Mouse (Mus musculus) liver, embryonic 12.5 days (tissue): Measurements from ENCODE around the gene Kpna7. TPM values are rescaled to one million over a fixed set of nuclear protein-coding genes. Genes with fewer than 3 reads are reported as not detected.
"Not testable (repeated sequence)": the region's sequence is repeated elsewhere in the genome, so short reads cannot be mapped to it uniquely, and the experiment has no call there.

Experiments used
- ATAC-seq: fragments of 200-750 bp; cut with Nextera tagmentation; 2 replicates; pipeline ENCODE4 v1.8.0; 2017; ENCODE audit warnings: moderate number of reproducible peaks, mild to moderate bottlenecking, moderate library complexity
- H3K27ac ChIP-seq: fragments of 300-500 bp; sonication (generic); 2 replicates; pipeline ENCODE4 v1.5.1; 2016; ENCODE audit warnings: mild to moderate bottlenecking
- H3K27me3 ChIP-seq: fragments of 300-500 bp; sonication (generic); replicated peaks from 2 replicates; pipeline ENCODE4 v1.6.1; 2016; ENCODE audit warnings: mild to moderate bottlenecking, moderate library complexity
- H3K36me3 ChIP-seq: fragments of 300-500 bp; sonication (generic); 2 replicates; pipeline ENCODE4 v1.6.1; 2016; ENCODE audit warnings: mild to moderate bottlenecking, moderate library complexity
- H3K4me1 ChIP-seq: fragments of 300-500 bp; sonication (generic); 2 replicates; pipeline ENCODE4 v1.6.1; 2016
- H3K4me2 ChIP-seq: fragments of 300-500 bp; sonication (generic); 2 replicates; pipeline ENCODE4 v1.6.1; 2016; ENCODE audit warnings: mild to moderate bottlenecking, moderate library complexity
- H3K4me3 ChIP-seq: fragments of 300-500 bp; sonication (generic); 2 replicates; pipeline ENCODE4 v1.5.1; 2016; ENCODE audit warnings: mild to moderate bottlenecking, moderate library complexity
- H3K9ac ChIP-seq: fragments of 300-500 bp; sonication (generic); 2 replicates; pipeline ENCODE4 v1.6.1; 2016; ENCODE audit warnings: mild to moderate bottlenecking, moderate library complexity
- H3K9me3 ChIP-seq: fragments of 300-500 bp; sonication (generic); replicated peaks from 2 replicates; pipeline ENCODE4 v1.6.1; 2016; ENCODE audit warnings: mild to moderate bottlenecking, moderate library complexity
- WGBS: fragments of 180-500 bp; shearing (Covaris S2); methylation state at CpG from one replicate; pipeline ENCODE4 v1.1.7; 2016; ENCODE audit not compliant: insufficient replicate concordance; 5-methylcytosine and 5-hydroxymethylcytosine counted together
- polyA plus RNA-seq: library from polyadenylated mRNA; unstranded; fragments of >200 nt; fragmentation: Nextera tagmentation; extraction: Ambion mirVana; gene quantifications from 2 replicates; pipeline ENCODE4 v1.2.1, GENCODE M21; 2016

Kpna7 gene
- polyA plus RNA-seq, 1 experiment from 2014 or later = 0.05 TPM

- 40% methylated on average over 10 of the region's 10 CpGs for WGBS
- H3K27ac ChIP-seq = peak overlapping the region; percentile 72; the same call in 1 of the 2 replicates
- peak overlapping the region; percentile 19; the same call in 1 of the 2 replicates for H3K4me3 ChIP-seq
- peaks cover 8% of the 10 kb centered on the region for H3K9me3 ChIP-seq
- no peak for ATAC-seq
- peak overlapping the region; percentile 34 for H3K4me2 ChIP-seq
- no peaks in the 10 kb centered on the region for H3K27me3 ChIP-seq
- peaks cover 50% of the 10 kb centered on the region for H3K4me1 ChIP-seq
- H3K9ac ChIP-seq = no peak overlapping the region
- H3K36me3 ChIP-seq = peaks cover 30% of the 10 kb centered on the region
Observed at GRCm38 (mm10) chr5:145116916-145117315, 33.1 kb upstream of the Kpna7 start.

DNA sequence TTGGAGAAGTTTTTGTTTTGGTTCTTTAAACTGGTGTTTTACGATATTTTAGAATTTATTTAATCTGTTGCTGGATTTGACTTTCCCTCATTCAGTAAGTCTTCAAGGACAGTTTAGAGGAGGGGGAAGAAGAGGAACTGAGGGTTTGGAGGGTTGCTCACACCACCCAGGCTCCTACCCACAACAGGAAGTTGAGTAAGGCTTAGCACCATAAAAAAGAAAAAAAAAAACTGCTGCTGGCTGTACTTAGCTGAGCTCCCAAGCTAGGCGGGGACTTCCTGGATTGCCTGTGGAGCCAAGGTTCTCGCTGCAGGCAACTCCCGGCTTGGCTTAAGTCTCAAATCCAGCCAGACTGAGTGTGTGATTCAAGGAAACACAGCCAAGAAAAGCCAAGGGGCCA is 32.5 kb upstream of the Kpna7 start:
- Histone ChIP-seq H3K4me3 (peak overlapping the region; percentile 19; the same call in 1 of the 2 replicates), H3K27me3 (no peaks in the 10 kb centered on the region), H3K27ac (peak overlapping the region; percentile 72), H3K36me3 (peaks cover 26% of the 10 kb centered on the region), H3K9me3 (peaks cover 8% of the 10 kb centered on the region), H3K9ac (no peak overlapping the region), H3K4me2 (peak overlapping the region; percentile 97), H3K4me1 (peaks cover 50% of the 10 kb centered on the region)
- ATAC-seq = no peak
- WGBS = 20% methylated on average over 4 of the region's 4 CpGs

GRCm38 (mm10) chr5:145115736-145116135 is 31.9 kb upstream of the Kpna7 start:
- H3K27me3 ChIP-seq = no peaks in the 10 kb centered on the region
- peaks cover 8% of the 10 kb centered on the region for H3K9me3 ChIP-seq
- peak overlapping the region; percentile 72 for H3K27ac ChIP-seq
- WGBS = 78% methylated on average over 5 of the region's 5 CpGs
- no peak overlapping the region for H3K9ac ChIP-seq
- peaks cover 27% of the 10 kb centered on the region for H3K36me3 ChIP-seq
- H3K4me1 ChIP-seq = peaks cover 48% of the 10 kb centered on the region
- no peak for ATAC-seq
- H3K4me2 ChIP-seq = peak overlapping the region; percentile 97
- H3K4me3 ChIP-seq = peak overlapping the region; percentile 72

DNA sequence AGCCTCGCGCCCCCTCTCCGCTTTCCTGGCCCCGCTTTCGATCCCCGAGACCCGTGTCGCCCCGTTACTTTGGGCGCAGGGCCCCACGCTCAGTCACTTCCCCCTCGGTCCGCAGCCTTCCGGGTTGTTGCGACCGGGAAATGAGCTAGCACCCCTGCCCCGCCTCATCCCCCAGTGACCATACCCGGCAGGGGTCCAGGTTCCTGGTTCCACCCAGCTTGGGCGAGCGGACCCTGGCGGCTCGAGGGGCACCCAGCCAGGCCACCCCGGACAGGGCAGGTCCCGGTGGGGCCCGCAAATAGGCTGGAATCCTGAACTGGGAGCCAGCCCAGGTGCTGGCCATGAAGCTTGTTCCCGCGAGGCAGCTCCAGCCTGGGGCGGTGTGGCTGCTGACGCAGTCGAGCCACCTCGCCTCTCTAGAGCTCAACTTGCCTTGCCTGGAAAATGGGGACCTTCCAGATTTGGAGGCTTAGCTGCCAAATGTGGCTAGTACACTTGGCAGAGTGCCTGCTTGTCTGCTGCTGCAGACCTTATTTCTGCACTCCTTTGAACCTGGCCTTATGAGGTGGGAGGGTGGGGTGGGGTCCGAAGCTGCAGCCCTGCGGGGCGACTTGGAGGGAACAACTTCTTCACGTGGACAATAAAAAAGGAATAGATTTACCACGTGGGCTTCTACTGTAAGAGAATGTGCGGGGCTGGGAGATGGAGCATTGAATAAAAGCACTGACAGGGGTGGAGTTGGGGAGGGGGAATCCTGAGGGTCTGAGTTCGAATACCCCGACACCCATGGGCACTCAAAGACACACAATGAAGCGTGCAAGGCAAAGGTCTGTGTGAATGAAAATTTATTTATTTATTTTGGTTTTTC is 31.0 kb upstream of the Kpna7 start:
- peak overlapping the region; percentile 50 for H3K27ac ChIP-seq
- H3K9ac ChIP-seq = peak overlapping the region; percentile 73
- H3K9me3 ChIP-seq = peaks cover 8% of the 10 kb centered on the region
- H3K4me1 ChIP-seq = peaks cover 52% of the 10 kb centered on the region
- 6% methylated on average over 32 of the region's 40 CpGs for WGBS
- peak; percentile 50 for ATAC-seq
- peak overlapping the region; percentile 72 for H3K4me3 ChIP-seq
- no peaks in the 10 kb centered on the region for H3K27me3 ChIP-seq
- peaks cover 36% of the 10 kb centered on the region for H3K36me3 ChIP-seq
- peak overlapping the region; percentile 97 for H3K4me2 ChIP-seq

DNA sequence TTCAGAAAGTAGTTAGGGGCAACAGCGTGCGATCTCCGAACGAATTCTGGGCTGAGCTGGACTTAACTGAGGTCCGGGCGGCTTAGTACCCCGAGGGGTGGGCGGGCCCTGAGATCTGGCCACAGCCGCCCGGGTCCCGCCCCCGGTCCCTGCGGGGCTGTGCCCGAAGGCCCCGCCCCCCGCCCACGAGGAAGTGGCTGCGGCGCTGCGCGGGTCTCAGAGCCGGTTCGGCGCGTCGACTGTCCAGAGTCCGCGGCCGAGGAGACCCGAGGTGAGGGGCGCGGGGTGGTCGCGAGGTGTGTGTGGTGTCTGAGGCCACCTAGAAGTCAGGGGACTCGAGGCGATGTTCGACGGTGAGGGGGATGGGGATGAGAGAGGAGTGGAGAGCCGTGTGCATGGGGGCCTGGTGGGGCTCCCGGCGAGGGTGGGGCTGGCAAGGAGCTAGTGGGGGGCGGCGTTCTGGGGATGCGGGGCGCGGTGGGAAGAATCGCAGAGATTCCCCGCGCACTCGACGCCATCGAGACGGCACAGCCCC is 30.3 kb upstream of the Kpna7 start, which contains the start of gene Arpc1b:
Gene Arpc1b (plus strand): TSS at position 145 of the 535 bp plus-strand sequence.
- peaks cover 2% of the 10 kb centered on the region for H3K9me3 ChIP-seq
- H3K9ac ChIP-seq = peak within 1 kb of the TSS; percentile 73
- peak; percentile 71 for ATAC-seq
- WGBS = under 1% methylated on average over 41 of the region's 53 CpGs
- H3K27me3 ChIP-seq = no peaks in the 10 kb centered on the region
- H3K36me3 ChIP-seq = peaks cover 37% of the 10 kb centered on the region
- peaks cover 60% of the 10 kb centered on the region for H3K4me1 ChIP-seq
- H3K27ac ChIP-seq = peak within 1 kb of the TSS; percentile 50
- peak within 1 kb of the TSS; percentile 97 for H3K4me2 ChIP-seq
- peak within 1 kb of the TSS; percentile 72 for H3K4me3 ChIP-seq

- Histone ChIP-seq H3K9ac (no peak overlapping the region), H3K4me1 (peaks cover 63% of the 10 kb centered on the region), H3K4me3 (peak overlapping the region; percentile 72), H3K9me3 (no peaks in the 10 kb centered on the region), H3K4me2 (peak overlapping the region; percentile 97), H3K27ac (no peak overlapping the region), H3K27me3 (no peaks in the 10 kb centered on the region), H3K36me3 (peaks cover 37% of the 10 kb centered on the region)
- no peak for ATAC-seq
- 27% methylated on average over 2 of the region's 2 CpGs for WGBS
Observed at GRCm38 (mm10) chr5:145113416-145113815, 29.6 kb upstream of the Kpna7 start.

DNA sequence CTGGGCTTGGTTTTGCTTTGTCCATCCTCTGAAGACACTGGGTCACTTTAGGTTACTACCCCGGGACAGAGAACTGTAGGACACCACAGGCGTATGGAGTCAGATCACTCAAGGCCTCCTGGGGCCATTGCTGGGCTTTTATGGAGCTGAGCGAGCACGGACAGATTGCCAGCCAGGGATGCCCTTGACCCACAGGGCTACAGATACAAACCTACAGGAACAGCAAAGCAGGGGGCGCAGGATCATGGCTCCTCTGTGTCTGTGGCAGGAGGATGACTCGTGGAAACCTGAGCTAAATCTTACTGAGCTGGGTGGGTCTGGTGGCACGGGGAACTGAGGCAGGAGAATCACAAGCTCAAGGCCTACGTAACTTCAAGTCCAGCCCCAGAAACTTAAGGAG is 28.7 kb upstream of the Kpna7 start:
- Histone ChIP-seq H3K4me1 (peaks cover 58% of the 10 kb centered on the region), H3K4me3 (no peak overlapping the region), H3K36me3 (peaks cover 40% of the 10 kb centered on the region), H3K9ac (no peak overlapping the region), H3K4me2 (no peak overlapping the region), H3K9me3 (no peaks in the 10 kb centered on the region), H3K27ac (no peak overlapping the region), H3K27me3 (no peaks in the 10 kb centered on the region)
- WGBS = 74% methylated on average over 8 of the region's 8 CpGs
- no peak for ATAC-seq

DNA sequence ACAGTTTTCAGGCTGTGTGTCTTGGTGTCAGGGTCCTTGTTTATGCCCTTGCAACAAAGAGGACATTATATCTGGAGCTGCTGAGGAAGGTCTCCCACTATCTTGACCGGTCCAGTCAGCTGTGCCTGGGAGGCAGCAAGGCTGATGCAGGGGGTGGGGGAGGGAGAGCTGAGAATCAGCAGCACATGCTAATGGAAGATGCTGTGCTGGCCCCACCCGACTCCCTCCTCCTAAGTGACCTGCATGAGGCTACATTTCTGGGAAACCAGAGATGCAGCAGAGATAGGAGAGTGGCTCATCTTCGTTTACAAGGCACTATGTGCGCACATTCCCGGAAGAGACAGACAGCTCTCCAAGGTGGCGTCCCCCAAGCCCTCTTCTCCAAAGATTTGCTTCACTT is 26.6 kb upstream of the Kpna7 start:
- Histone ChIP-seq H3K27me3 (no peaks in the 10 kb centered on the region), H3K4me2 (no peak overlapping the region), H3K36me3 (peaks cover 60% of the 10 kb centered on the region), H3K4me3 (no peak overlapping the region), H3K9me3 (no peaks in the 10 kb centered on the region), H3K27ac (no peak overlapping the region), H3K4me1 (peaks cover 40% of the 10 kb centered on the region), H3K9ac (no peak overlapping the region)
- no peak for ATAC-seq
- WGBS = 66% methylated on average over 6 of the region's 6 CpGs

GRCm38 (mm10) chr5:145105694-145106275 is 22.0 kb upstream of the Kpna7 start:
- H3K9ac ChIP-seq = no peak overlapping the region
- H3K4me2 ChIP-seq = no peak overlapping the region
- ATAC-seq = no peak
- no peak overlapping the region for H3K27ac ChIP-seq
- no peak overlapping the region for H3K4me3 ChIP-seq
- peaks cover 24% of the 10 kb centered on the region for H3K4me1 ChIP-seq
- H3K27me3 ChIP-seq = no peaks in the 10 kb centered on the region
- H3K36me3 ChIP-seq = peaks cover 99% of the 10 kb centered on the region
- H3K9me3 ChIP-seq = no peaks in the 10 kb centered on the region
- WGBS = 82% methylated on average over 9 of the region's 9 CpGs

DNA sequence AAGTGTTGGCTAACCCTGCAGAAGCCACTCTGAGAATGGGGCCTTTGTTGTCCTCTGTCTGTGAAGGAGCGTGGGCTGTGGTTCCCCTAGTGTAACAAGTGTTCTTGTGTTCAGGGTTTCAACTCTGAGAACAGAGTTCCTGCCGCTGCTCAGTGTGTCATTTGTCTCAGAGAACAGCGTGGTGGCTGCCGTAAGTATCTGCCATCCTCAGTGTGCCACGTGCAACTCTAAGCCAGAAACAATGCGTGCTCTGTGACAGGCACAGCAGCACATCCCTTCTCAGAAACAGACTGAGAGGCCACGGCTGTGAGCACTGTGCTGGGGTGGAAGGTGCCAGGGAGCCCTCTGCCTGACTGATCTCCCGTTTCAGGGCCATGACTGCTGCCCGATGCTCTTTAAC is 20.5 kb upstream of the Kpna7 start:
- no peak overlapping the region for H3K27ac ChIP-seq
- ATAC-seq = no peak
- H3K4me1 ChIP-seq = peaks cover 10% of the 10 kb centered on the region; the same call in 1 of the 2 replicates
- WGBS = 93% methylated on average over 9 of the region's 9 CpGs
- H3K27me3 ChIP-seq = no peaks in the 10 kb centered on the region
- no peak overlapping the region for H3K9ac ChIP-seq
- H3K4me2 ChIP-seq = no peak overlapping the region
- H3K36me3 ChIP-seq = peaks cover 99% of the 10 kb centered on the region
- H3K4me3 ChIP-seq = no peak overlapping the region
- no peaks in the 10 kb centered on the region for H3K9me3 ChIP-seq

DNA sequence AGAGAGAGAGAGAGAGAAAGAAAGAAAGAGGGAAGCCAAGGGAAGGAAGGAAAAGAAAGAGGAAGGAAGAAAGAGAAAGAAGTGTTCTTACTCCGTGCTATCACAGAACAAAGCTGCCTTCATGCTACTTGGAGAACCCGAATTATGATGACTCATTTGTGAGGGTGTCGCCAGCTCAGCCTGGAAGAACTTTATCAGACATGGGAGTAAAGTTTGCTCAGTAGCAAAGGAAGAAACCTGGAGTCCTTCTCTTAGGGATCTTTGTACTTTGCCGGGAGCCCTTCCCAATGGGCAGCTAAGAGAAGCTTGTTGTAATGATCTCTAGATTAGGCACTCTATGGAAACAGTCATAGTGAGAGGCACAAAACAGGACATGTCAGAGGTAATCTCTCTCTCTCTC is 18.9 kb upstream of the Kpna7 start:
- Histone ChIP-seq H3K27ac (0 out of 2 replicates have a peak overlapping the region, but pooled peaks have one; percentile 10), H3K4me2 (no peak overlapping the region), H3K4me1 (peaks cover 4% of the 10 kb centered on the region; the same call in 1 of the 2 replicates), H3K4me3 (no peak overlapping the region), H3K9ac (no peak overlapping the region), H3K36me3 (peaks cover 100% of the 10 kb centered on the region), H3K27me3 (no peaks in the 10 kb centered on the region), H3K9me3 (no peaks in the 10 kb centered on the region)
- peak; percentile 57; the same call in 1 of the 2 replicates for ATAC-seq
- WGBS = 48% methylated on average over 4 of the region's 4 CpGs

- ATAC-seq, H3K4me2 ChIP-seq, H3K4me3 ChIP-seq, H3K9me3 ChIP-seq, H3K27ac ChIP-seq, H3K4me1 ChIP-seq, H3K27me3 ChIP-seq, H3K9ac ChIP-seq: not testable (repeated sequence)
- WGBS = 88% methylated on average over 11 of the region's 11 CpGs
- H3K36me3 ChIP-seq = peaks cover 100% of the 10 kb centered on the region
Observed at GRCm38 (mm10) chr5:145101451-145101850, 17.6 kb upstream of the Kpna7 start.
